Mouse (Mus musculus) heart, adult 2 months (tissue): ENCODE data around the gene Erh.

Experiments
- CTCF ChIP-seq: fragments of 200-600 bp; IDR thresholded peaks from 2 replicates; pipeline ENCODE4 v1.8.1; 2022; ENCODE audit warnings: antibody characterized with exemption, mild to moderate bottlenecking, moderate library complexity
- EP300 ChIP-seq: fragments of 200-500 bp; IDR thresholded peaks from 2 replicates; pipeline ENCODE4 v1.6.1; 2011; ENCODE audit warnings: low read depth, low read length, control low read depth; ENCODE audit not compliant: insufficient read depth
- POLR2A ChIP-seq: fragments of 200-500 bp; IDR thresholded peaks from 2 replicates; pipeline ENCODE4 v1.6.1; 2011; ENCODE audit warnings: mild to moderate bottlenecking, low read depth, low read length, control low read depth; ENCODE audit not compliant: insufficient read depth

GRCm38 (mm10) chr12:80612113-80612791 lies 31.9 kb downstream of the Erh start:
- no peak for TF ChIP-seq POLR2A
- no peak for TF ChIP-seq CTCF
- no peak for TF ChIP-seq EP300
